Mouse (Mus musculus): ENCODE measurements around the gene Klhl32.
"Not testable (repeated sequence)": the region's sequence is repeated elsewhere in the genome, so short reads cannot be mapped to it uniquely, and the experiment has no call there.

Gene Klhl32

GRCm38 (mm10) chr4:24850401-24851325 is at the start of gene Klhl32:
Gene Klhl32, minus strand, starts transcription at chr4:24851124.
- peak; percentile 89 to 90 for DNase-seq (ENCODE audit: low spot score in 2 of 2)

- no peak for DNase-seq (ENCODE audit: low spot score in 2 of 2)
These were observed 48.2 kb upstream of the Klhl32 start for GRCm38 (mm10) chr4:24899146-24899545.

GRCm38 (mm10) chr4:24898636-24899035 is 47.7 kb upstream of the Klhl32 start:
- DNase-seq (ENCODE audit: low spot score in 2 of 2) = no peak

GRCm38 (mm10) chr4:24897851-24898515 is 47.1 kb upstream of the Klhl32 start, which contains the start of gene Ndufaf4:
Gene Ndufaf4, plus strand, starts transcription at chr4:24898083.
- peak; percentile 97 to 99 for DNase-seq (ENCODE audit: low spot score in 2 of 2)

GRCm38 (mm10) chr4:24897351-24897750 is 46.4 kb upstream of the Klhl32 start:
- no peak for DNase-seq (ENCODE audit: low spot score in 2 of 2)

- peak; percentile 44 to 47 for DNase-seq (ENCODE audit: low spot score in 2 of 2)
These were observed 45.9 kb upstream of the Klhl32 start for GRCm38 (mm10) chr4:24896829-24897228.

- DNase-seq (ENCODE audit: low spot score in 2 of 2) = no peak
These were observed 43.7 kb upstream of the Klhl32 start for GRCm38 (mm10) chr4:24894625-24895024.

GRCm38 (mm10) chr4:24892293-24892692 is 41.4 kb upstream of the Klhl32 start:
- DNase-seq (ENCODE audit: low spot score in 2 of 2) = not testable (repeated sequence)

- not testable (repeated sequence) for DNase-seq (ENCODE audit: low spot score in 2 of 2)
These were observed 38.5 kb upstream of the Klhl32 start for GRCm38 (mm10) chr4:24889386-24889785.

GRCm38 (mm10) chr4:24869230-24869629 is 18.3 kb upstream of the Klhl32 start:
- DNase-seq (ENCODE audit: low spot score in 2 of 2) = no peak

GRCm38 (mm10) chr4:24865691-24866090 is 14.8 kb upstream of the Klhl32 start:
- no peak for DNase-seq (ENCODE audit: low spot score in 2 of 2)

GRCm38 (mm10) chr4:24847406-24847805 is 3.5 kb downstream of the Klhl32 start:
- no peak for DNase-seq (ENCODE audit: low spot score in 2 of 2)

GRCm38 (mm10) chr4:24845546-24845945 is 5.4 kb downstream of the Klhl32 start:
- peak; percentile 29 to 33 for DNase-seq (ENCODE audit: low spot score in 2 of 2)

GRCm38 (mm10) chr4:24838567-24838966 is 12.4 kb downstream of the Klhl32 start:
- no peak for DNase-seq (ENCODE audit: low spot score in 2 of 2)

- no peak for DNase-seq (ENCODE audit: low spot score in 2 of 2)
These were observed 15.4 kb downstream of the Klhl32 start for GRCm38 (mm10) chr4:24835555-24835954.

- no peak for DNase-seq (ENCODE audit: low spot score in 2 of 2)
These were observed 42.6 kb downstream of the Klhl32 start for GRCm38 (mm10) chr4:24808316-24808715.

- DNase-seq (ENCODE audit: low spot score in 2 of 2) = no peak
These were observed 49.0 kb downstream of the Klhl32 start for GRCm38 (mm10) chr4:24801881-24802280.

GRCm38 (mm10) chr4:24801343-24801742 is 49.6 kb downstream of the Klhl32 start:
- DNase-seq (ENCODE audit: low spot score in 2 of 2) = no peak

- DNase-seq (ENCODE audit: low spot score in 2 of 2) = no peak
These were observed 50.5 kb downstream of the Klhl32 start for GRCm38 (mm10) chr4:24800345-24800936.

GRCm38 (mm10) chr4:24799037-24799436 is 51.9 kb downstream of the Klhl32 start:
- peak; percentile 36 to 47 for DNase-seq (ENCODE audit: low spot score in 2 of 2)

GRCm38 (mm10) chr4:24797868-24798267 is 53.1 kb downstream of the Klhl32 start:
- no peak for DNase-seq (ENCODE audit: low spot score in 2 of 2)

GRCm38 (mm10) chr4:24797280-24797679 is 53.6 kb downstream of the Klhl32 start:
- no peak for DNase-seq (ENCODE audit: low spot score in 2 of 2)

All from right cerebral cortex, postnatal 10 days (tissue).